Mouse (Mus musculus) embryonic facial prominence, embryonic 10.5 days (tissue): ENCODE data around the gene Tm9sf3. TPM values are rescaled to one million over a fixed set of nuclear protein-coding genes. Genes with fewer than 3 reads are reported as not detected.
A peak's percentile ranks its signal among the peaks of the same experiment; 100 is the strongest.

Experiments
- DNase-seq: peaks from one replicate; pipeline ENCODE4 v3.0.0-alpha.2; 2017; ENCODE audit warnings: low spot score
- H3K27ac ChIP-seq: fragments of 300-500 bp; sonication (generic); replicated peaks from 2 replicates; pipeline ENCODE4 v1.5.1; 2016; ENCODE audit warnings: mild to moderate bottlenecking
- H3K27me3 ChIP-seq: fragments of 300-500 bp; sonication (generic); replicated peaks from 2 replicates; pipeline ENCODE4 v1.6.1; 2016; ENCODE audit warnings: low read depth, mild to moderate bottlenecking; ENCODE audit not compliant: poor library complexity, severe bottlenecking
- H3K36me3 ChIP-seq: fragments of 300-500 bp; sonication (generic); replicated peaks from 2 replicates; pipeline ENCODE4 v1.6.1; 2016; ENCODE audit warnings: mild to moderate bottlenecking, moderate library complexity
- H3K4me1 ChIP-seq: fragments of 300-500 bp; sonication (generic); 2 replicates; pipeline ENCODE4 v1.6.1; 2016
- H3K4me3 ChIP-seq: fragments of 300-500 bp; sonication (generic); 2 replicates; pipeline ENCODE4 v1.5.1; 2016; ENCODE audit warnings: mild to moderate bottlenecking, moderate library complexity
- H3K9me3 ChIP-seq: fragments of 300-500 bp; sonication (generic); 2 replicates; pipeline ENCODE4 v1.6.1; 2016; ENCODE audit warnings: mild to moderate bottlenecking
- WGBS: fragments of 180-500 bp; shearing (Covaris S2); methylation state at CpG from one replicate; pipeline ENCODE4 v1.1.7; 2016; 5-methylcytosine and 5-hydroxymethylcytosine counted together
- polyA plus RNA-seq: library from polyadenylated mRNA; unstranded; fragments of >200 nt; fragmentation: Nextera tagmentation; extraction: Ambion mirVana; gene quantifications from 2 replicates; pipeline ENCODE4 v1.2.1, GENCODE M21; 2016

Gene Tm9sf3
- polyA plus RNA-seq, 1 experiment from 2014 or later = 95.9 TPM

- peaks cover 26% of the 10 kb centered on the region for H3K36me3 ChIP-seq
- H3K27ac ChIP-seq = no peak overlapping the region
- no peaks in the 10 kb centered on the region for H3K27me3 ChIP-seq
- H3K4me3 ChIP-seq = no peak overlapping the region
- 48% methylated on average over 2 of the region's 2 CpGs for WGBS
- H3K9me3 ChIP-seq = no peaks in the 10 kb centered on the region
- peak; percentile 50 for DNase-seq
- H3K4me1 ChIP-seq = peaks cover 23% of the 10 kb centered on the region
Measured at GRCm38 (mm10) chr19:41258707-41259106, 5.1 kb downstream of the Tm9sf3 start.

- Histone ChIP-seq H3K27ac (no peak overlapping the region), H3K36me3 (peaks cover 50% of the 10 kb centered on the region), H3K4me3 (no peak overlapping the region), H3K4me1 (0 out of 2 replicates have a peak, but pooled peaks cover under 1% of the 10 kb centered on the region), H3K9me3 (no peaks in the 10 kb centered on the region), H3K27me3 (no peaks in the 10 kb centered on the region)
- no peak for DNase-seq
- WGBS = 89% methylated on average over 5 of the region's 5 CpGs
Measured at GRCm38 (mm10) chr19:41254584-41254983, 9.2 kb downstream of the Tm9sf3 start.

- Histone ChIP-seq H3K27ac (no peak overlapping the region), H3K9me3 (no peaks in the 10 kb centered on the region), H3K36me3 (peaks cover 74% of the 10 kb centered on the region), H3K4me1 (0 out of 2 replicates have a peak, but pooled peaks cover 5% of the 10 kb centered on the region), H3K27me3 (no peaks in the 10 kb centered on the region), H3K4me3 (no peak overlapping the region)
- DNase-seq = no peak
- 77% methylated on average over 4 of the region's 4 CpGs for WGBS
Measured at GRCm38 (mm10) chr19:41248968-41249367, 14.8 kb downstream of the Tm9sf3 start.

GRCm38 (mm10) chr19:41248271-41248670 lies 15.5 kb downstream of the Tm9sf3 start:
- Histone ChIP-seq H3K9me3 (no peaks in the 10 kb centered on the region), H3K27me3 (no peaks in the 10 kb centered on the region), H3K27ac (no peak overlapping the region), H3K4me1 (0 out of 2 replicates have a peak, but pooled peaks cover 5% of the 10 kb centered on the region), H3K4me3 (no peak overlapping the region), H3K36me3 (peaks cover 72% of the 10 kb centered on the region)
- no peak for DNase-seq
- 96% methylated on average over 3 of the region's 3 CpGs for WGBS

GRCm38 (mm10) chr19:41246271-41246670 lies 17.5 kb downstream of the Tm9sf3 start:
- 0 out of 2 replicates have a peak, but pooled peaks cover 5% of the 10 kb centered on the region for H3K4me1 ChIP-seq
- H3K9me3 ChIP-seq = no peaks in the 10 kb centered on the region
- H3K4me3 ChIP-seq = no peak overlapping the region
- H3K27ac ChIP-seq = no peak overlapping the region
- H3K36me3 ChIP-seq = peaks cover 79% of the 10 kb centered on the region
- no peak for DNase-seq
- no peaks in the 10 kb centered on the region for H3K27me3 ChIP-seq
- WGBS = 85% methylated on average over 4 of the region's 4 CpGs

- peaks cover 88% of the 10 kb centered on the region for H3K36me3 ChIP-seq
- no peak overlapping the region for H3K4me3 ChIP-seq
- H3K27ac ChIP-seq = no peak overlapping the region
- 65% methylated on average over 6 of the region's 6 CpGs for WGBS
- no peaks in the 10 kb centered on the region for H3K9me3 ChIP-seq
- DNase-seq = peak; percentile 38
- no peaks in the 10 kb centered on the region for H3K27me3 ChIP-seq
- H3K4me1 ChIP-seq = 0 out of 2 replicates have a peak, but pooled peaks cover 5% of the 10 kb centered on the region
Measured at GRCm38 (mm10) chr19:41244581-41244980, 19.2 kb downstream of the Tm9sf3 start.

GRCm38 (mm10) chr19:41241997-41242396 lies 21.8 kb downstream of the Tm9sf3 start:
- Histone ChIP-seq H3K9me3 (no peaks in the 10 kb centered on the region), H3K27ac (no peak overlapping the region), H3K36me3 (peaks cover 89% of the 10 kb centered on the region), H3K4me3 (no peak overlapping the region), H3K27me3 (no peaks in the 10 kb centered on the region), H3K4me1 (no peaks in the 10 kb centered on the region)
- DNase-seq = no peak
- 93% methylated on average over 5 of the region's 5 CpGs for WGBS

GRCm38 (mm10) chr19:41233698-41234097 lies 30.1 kb downstream of the Tm9sf3 start:
- 96% methylated on average over 4 of the region's 4 CpGs for WGBS

GRCm38 (mm10) chr19:41208326-41208725 lies 55.5 kb downstream of the Tm9sf3 start:
- H3K9me3 ChIP-seq = no peaks in the 10 kb centered on the region
- H3K27ac ChIP-seq = no peak overlapping the region
- H3K27me3 ChIP-seq = peaks cover 63% of the 10 kb centered on the region
- peaks cover 19% of the 10 kb centered on the region for H3K4me1 ChIP-seq
- WGBS = 66% methylated on average over 7 of the region's 7 CpGs
- DNase-seq = no peak
- H3K4me3 ChIP-seq = no peak overlapping the region
- peaks cover 17% of the 10 kb centered on the region for H3K36me3 ChIP-seq

More at GRCm38 (mm10) chr19:41233698-41234097, 30.1 kb downstream of the Tm9sf3 start:
- no peak for DNase-seq
- no peaks in the 10 kb centered on the region for H3K27me3 ChIP-seq
- H3K4me1 ChIP-seq = no peaks in the 10 kb centered on the region
- H3K27ac ChIP-seq = no peak overlapping the region
- no peaks in the 10 kb centered on the region for H3K9me3 ChIP-seq
- peaks cover 90% of the 10 kb centered on the region for H3K36me3 ChIP-seq
- no peak overlapping the region for H3K4me3 ChIP-seq

- Histone ChIP-seq H3K9me3 (no peaks in the 10 kb centered on the region), H3K4me3 (peak within 1 kb of the TSS; percentile 62), H3K36me3 (peaks cover 11% of the 10 kb centered on the region), H3K4me1 (peaks cover 19% of the 10 kb centered on the region), H3K27ac (no peak within 1 kb of the TSS), H3K27me3 (peaks cover 70% of the 10 kb centered on the region)
- peak; percentile 85 for DNase-seq
- WGBS = 2% methylated on average over 32 of the region's 32 CpGs
Measured at GRCm38 (mm10) chr19:41206811-41207344, 56.9 kb downstream of the Tm9sf3 start, which contains the start of gene Tll2. Tll2 (minus strand) TSS chr19:41206835.

GRCm38 (mm10) chr19:41206041-41206810 lies 57.6 kb downstream of the Tm9sf3 start:
- Histone ChIP-seq H3K4me1 (peaks cover 19% of the 10 kb centered on the region), H3K27ac (no peak overlapping the region), H3K9me3 (no peaks in the 10 kb centered on the region), H3K27me3 (peaks cover 74% of the 10 kb centered on the region), H3K36me3 (peaks cover 7% of the 10 kb centered on the region), H3K4me3 (peak overlapping the region; percentile 62)
- WGBS = 1% methylated on average over 46 of the region's 46 CpGs
- peak; percentile 47 for DNase-seq

GRCm38 (mm10) chr19:41204159-41205081 lies 59.4 kb downstream of the Tm9sf3 start:
- H3K9me3 ChIP-seq = no peaks in the 10 kb centered on the region
- no peak overlapping the region for H3K27ac ChIP-seq
- H3K4me1 ChIP-seq = peaks cover 19% of the 10 kb centered on the region
- H3K4me3 ChIP-seq = no peak overlapping the region
- H3K27me3 ChIP-seq = peaks cover 72% of the 10 kb centered on the region
- H3K36me3 ChIP-seq = no peaks in the 10 kb centered on the region
- WGBS = 66% methylated on average over 11 of the region's 11 CpGs
- DNase-seq = no peak
